Mouse (Mus musculus): ENCODE data around the gene Ergic1.
A peak's percentile ranks its signal among the peaks of the same experiment; 100 is the strongest.

Ergic1 gene

GRCm38 (mm10) chr17:26600913-26601447 is 39.7 kb downstream of the Ergic1 start:
- DNase-seq (ENCODE audit: low spot score): peak; percentile 32

DNA sequence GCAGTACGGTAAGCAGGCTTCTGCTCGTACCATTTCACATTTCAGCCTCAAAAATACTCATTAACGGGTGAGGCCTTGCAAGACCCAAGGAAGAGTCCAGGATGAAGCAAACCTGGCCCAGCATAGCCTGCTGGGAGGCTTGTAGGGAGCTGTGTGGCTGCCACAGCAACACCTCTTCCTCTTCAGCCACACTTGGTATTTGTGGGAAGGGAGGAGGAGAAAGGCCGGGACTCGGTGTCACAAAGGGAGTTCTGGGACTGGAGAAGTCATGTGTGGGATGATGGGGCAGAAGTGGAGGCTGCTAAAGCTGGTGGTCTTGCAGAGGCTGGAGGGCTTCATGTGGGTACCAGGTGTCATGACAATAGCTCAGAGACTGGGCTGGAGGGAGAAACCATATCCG is 40.2 kb downstream of the Ergic1 start:
- no peak for DNase-seq (ENCODE audit: low spot score)

DNA sequence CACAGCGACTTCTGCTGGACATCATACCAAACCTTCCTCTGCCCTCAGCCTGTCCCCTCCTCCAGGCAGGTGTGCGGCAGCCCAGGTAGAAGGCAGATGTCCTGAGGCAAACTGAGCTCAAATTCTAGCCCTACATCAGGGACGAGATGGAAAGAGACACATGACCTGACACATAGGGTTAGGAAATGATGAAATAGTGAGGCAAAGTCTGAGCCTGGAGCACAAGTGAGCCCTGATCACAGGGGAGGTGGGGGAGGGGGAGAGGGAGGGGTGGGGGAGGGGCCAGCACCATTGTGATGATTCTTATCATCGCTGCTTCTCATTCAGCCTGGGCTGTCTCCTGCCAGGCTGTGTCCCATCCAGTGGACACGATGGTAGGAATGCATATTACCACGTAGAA is 40.6 kb downstream of the Ergic1 start:
- DNase-seq (ENCODE audit: low spot score): peak; percentile 53

- DNase-seq (ENCODE audit: low spot score): no peak
Measured at GRCm38 (mm10) chr17:26602371-26602885, 41.1 kb downstream of the Ergic1 start.

DNA sequence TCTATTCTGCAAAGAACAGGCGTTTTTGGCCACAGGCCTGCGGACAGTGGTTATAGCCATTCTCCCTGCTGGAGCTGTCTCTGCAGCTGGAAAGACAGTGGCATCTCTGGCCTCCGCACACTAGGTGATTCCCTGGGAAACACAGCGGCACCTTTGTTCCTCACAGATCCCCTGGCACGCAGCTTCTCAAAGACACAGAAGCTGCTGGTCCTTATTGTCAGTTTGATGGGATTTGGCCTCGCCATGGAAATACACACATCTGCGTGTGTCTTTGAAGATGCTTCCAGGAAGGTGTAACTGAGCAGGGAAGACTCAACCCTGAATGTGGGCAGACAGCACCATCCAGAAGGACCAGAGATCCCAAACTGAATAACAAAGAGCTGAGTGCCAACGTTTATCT is 42.0 kb downstream of the Ergic1 start:
- no peak for DNase-seq (ENCODE audit: low spot score)

GRCm38 (mm10) chr17:26605636-26606035 is 44.3 kb downstream of the Ergic1 start:
- DNase-seq (ENCODE audit: low spot score): no peak

DNA sequence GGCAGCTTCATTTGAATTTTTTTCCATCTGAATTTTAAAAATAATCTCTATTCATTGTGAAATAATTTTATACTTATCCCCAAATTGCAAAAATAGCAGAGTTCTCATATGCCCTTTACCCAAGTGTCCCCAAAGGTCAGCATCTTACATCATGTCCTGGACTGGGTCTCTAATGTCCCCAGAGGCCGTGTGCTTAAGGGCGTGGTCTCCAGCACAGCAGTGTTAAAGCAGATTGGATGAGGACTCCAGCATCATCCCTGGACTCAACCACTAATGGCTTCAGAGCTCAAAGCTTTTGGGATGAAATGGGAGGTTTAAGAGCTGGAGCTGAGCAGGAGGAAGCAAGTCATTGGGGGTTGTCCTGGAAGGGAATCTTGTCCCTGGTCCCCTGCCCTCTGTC is 45.2 kb downstream of the Ergic1 start:
- DNase-seq (ENCODE audit: low spot score): no peak

DNA sequence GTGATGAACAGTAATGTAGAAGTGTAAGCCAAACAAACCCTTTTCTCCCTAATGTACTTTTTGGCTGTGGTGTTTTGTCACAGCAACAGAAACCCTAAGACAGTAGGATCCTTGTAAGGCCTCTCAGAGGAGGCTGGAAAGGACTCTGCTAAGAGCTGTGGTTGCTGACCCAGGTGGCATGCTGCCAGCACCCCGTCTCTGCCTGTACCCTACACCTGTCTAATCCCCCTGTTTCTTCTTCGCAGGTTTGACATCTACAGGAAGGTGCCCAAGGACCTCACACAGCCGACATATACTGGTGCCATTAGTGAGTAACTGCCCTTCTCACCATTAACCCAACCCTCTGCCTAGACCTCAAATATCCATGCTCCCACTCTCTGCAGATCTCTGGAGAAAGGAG is 47.1 kb downstream of the Ergic1 start:
- DNase-seq (ENCODE audit: low spot score): no peak

- DNase-seq (ENCODE audit: low spot score): no peak
Measured at GRCm38 (mm10) chr17:26608877-26609276, 47.6 kb downstream of the Ergic1 start.

DNA sequence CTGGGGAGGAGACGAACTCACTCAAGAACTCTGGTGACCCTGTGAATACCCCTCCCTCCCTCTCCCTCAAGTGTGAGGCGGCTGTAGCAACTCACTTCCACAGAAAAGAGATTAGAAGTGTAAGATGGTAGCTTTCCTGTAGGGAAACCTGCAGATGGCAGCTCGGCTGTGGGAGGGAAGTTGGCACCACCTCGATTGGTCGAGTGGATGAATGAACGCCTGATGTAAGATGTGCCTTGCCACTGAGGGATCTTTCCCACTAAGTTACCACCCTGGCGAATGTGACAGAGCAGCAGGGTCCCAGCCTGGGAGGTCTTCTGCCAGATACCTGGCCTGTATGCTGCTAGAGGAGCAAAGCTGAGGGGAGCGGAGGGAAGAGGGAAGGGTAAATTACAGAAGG is 48.5 kb downstream of the Ergic1 start:
- DNase-seq (ENCODE audit: low spot score): no peak

DNA sequence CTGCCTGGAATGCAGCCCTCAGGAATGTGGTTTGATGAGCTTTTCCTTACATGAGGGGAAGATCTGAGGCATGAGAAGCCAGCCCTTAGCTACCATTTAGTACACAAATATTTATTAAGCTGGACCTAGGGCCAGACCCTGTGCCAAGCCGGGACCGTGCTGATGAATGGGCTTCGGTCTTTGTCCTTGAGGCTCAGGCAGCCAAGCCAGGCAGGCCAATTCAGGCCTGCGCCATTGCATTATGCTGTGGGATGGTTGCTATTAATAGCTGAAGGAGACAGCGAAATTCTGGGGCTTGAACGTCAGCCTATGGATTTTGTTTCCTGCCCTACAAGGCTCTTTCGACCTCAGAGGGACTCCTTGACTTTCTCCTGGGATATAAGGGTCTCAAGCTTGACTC is 50.0 kb downstream of the Ergic1 start:
- no peak for DNase-seq (ENCODE audit: low spot score)

DNA sequence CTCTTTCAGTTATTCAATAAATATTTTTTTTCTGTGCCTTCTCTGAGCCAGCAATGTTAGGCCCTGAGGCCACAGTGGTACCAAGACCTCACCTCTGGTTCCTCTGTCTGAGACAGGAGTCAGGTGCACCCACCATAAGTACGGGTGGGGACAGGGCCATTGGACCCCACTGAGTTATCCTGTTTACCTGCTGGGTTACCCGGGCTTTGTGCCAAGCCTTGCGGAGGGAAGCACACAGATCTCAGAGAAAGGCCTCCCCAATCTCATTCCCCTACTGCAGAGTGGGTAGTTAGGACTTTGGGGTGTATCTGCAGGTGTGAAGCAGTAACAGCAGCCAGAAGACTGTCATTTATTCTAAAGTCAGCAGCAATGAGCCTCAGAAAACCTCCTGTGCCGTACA is 50.6 kb downstream of the Ergic1 start:
- no peak for DNase-seq (ENCODE audit: low spot score)

DNA sequence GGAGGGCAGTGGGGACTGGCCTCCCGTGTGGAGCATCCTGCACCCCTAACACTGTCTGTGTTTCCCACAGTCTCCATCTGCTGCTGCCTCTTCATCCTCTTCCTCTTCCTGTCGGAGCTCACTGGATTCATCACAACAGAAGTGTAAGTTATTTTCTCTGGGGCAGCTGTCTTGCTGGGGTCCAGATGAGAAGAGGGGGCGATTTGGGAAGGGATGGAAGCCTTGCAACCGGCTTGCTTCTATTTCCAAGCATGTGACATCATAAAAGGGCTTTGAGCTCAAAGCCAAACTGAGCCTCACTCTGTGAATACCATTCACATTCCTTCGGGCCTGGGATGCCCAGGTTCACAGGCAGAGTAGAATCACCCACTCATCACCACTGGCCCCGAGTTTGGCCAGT is 53.0 kb downstream of the Ergic1 start:
- no peak for DNase-seq (ENCODE audit: low spot score)

DNA sequence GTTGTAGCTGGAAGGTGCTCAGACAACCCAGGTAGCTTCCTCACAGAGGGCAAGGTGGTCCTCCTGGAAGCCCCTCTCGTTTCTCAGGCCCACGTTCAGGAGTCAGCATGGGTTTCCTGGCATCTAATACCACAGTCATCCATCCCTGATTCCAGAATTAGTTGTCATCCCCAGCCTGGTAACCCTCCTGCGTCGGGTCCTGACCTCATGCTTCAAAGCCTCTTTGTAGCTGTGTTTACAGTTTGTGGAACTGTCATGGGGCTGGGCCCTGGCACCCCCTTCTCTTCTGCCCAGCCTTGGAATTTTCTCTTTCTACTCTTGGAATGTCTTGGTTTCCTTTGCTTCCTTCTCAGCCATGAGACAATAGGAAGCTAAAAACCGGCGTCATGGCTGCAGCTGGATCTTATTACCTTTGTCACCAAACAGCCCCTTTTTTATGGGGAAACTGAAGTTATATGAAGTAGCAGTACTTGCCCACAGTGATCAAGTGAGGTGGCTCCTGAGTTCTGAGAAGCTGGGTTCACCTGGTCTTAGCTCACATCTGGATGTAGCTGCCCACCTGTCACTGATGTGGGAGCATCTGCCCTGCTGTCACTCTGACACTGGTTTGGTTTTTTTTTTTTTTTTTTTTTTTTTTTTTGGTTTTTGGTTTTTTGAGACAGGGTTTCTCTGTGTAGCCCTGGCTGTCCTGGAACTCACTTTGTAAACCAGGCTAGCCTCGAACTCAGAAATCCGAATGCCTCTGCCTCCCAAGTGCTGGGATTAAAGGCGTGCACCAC is 53.6 kb downstream of the Ergic1 start:
- no peak for DNase-seq (ENCODE audit: low spot score)

- DNase-seq (ENCODE audit: low spot score): peak; percentile 75
Measured at GRCm38 (mm10) chr17:26616696-26617095, 55.4 kb downstream of the Ergic1 start.

GRCm38 (mm10) chr17:26618498-26618897 is 57.2 kb downstream of the Ergic1 start:
- DNase-seq (ENCODE audit: low spot score): no peak

GRCm38 (mm10) chr17:26619577-26619976 is 58.3 kb downstream of the Ergic1 start:
- DNase-seq (ENCODE audit: low spot score): no peak

DNA sequence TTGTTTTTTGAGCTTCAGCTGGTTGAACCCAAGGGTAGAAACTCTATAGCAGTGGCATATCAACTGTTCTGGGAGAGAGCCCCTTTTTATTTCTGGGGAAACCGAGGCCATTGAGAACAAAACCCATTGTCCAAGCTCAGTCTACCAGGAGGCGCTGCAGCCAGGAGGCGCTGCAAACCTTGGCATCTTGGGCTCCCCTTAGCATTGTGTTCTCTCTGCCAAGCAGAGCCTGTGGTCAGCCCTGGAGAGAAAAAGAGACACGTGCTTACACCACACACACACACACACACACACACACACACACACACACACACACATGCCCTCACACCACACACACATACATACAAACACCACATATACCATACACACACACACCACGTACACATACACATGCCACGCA is 59.0 kb downstream of the Ergic1 start:
- no peak for DNase-seq (ENCODE audit: low spot score)

DNA sequence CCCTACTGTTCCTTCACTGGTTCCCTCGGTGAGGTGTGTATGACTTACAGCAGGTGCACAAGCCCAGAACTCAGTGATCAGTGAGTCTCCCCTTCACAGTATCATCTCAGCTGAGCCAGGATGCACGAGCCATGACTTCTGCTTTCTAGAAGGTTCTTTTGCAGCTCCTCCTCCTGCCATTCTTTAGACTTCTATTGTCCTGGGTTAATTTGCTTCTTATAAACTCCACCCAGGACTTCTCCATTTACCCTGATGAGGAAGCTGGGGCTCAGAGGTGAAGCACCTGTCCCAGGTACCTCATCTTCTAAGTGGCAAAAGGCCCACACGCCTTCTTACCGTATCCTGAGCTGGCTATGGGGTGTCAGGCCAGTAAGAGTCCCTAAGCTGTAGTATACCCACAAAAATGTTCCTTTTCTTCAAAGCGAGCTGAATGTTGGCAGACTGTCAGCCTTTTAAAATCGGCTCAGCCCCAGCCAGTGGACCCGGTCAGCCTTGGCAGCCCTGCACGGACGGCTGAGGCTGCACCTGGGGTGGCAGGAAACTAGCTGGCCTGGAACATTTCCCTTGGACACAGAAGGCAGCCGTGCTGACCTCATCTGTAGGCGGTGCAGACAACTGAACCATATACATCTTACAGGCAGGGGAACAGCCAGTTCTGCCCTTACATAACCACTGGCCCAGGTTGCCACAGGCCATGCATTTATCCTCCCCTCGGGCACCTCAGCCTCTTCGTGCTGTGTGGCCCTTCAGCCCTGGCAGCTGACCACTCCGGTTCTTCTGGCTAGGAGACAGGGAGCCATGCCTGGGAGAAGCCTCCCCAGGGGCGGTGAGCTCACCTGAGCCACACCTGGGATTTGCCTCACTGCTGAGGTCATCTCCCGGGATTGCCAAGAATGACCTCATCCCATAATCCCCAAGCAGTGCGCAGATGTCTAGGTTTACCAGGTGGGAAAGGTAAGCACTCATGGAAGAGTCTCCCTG is 59.8 kb downstream of the Ergic1 start:
- no peak for DNase-seq (ENCODE audit: low spot score)

DNA sequence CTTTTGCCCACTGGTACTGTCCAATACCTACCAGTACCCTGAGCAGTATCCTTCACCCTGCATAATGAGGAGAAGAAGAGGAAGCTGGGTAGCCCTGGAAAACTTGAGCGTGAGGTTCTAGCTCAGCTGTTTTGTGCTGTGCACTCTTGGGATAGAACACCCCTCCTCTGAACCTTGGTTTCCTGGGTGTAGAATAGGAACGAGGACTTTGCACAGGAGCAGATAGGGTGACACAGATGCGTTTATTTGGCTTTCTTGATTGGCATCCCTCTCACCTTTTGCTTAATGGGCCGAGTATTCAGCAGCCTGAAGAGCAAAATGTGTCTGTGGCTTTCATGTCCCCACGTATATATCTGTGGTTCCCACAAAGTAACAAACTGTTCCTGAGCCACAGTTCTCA is 60.6 kb downstream of the Ergic1 start:
- no peak for DNase-seq (ENCODE audit: low spot score)

- DNase-seq (ENCODE audit: low spot score): no peak
Measured at GRCm38 (mm10) chr17:26623991-26624390, 62.7 kb downstream of the Ergic1 start.

- no peak for DNase-seq (ENCODE audit: low spot score)
Measured at GRCm38 (mm10) chr17:26624999-26625398, 63.7 kb downstream of the Ergic1 start.

Measured in yolk sac, embryonic 10.5 days (tissue).